Mouse (Mus musculus) heart, embryonic 16.5 days (tissue): ENCODE measurements around the gene Dhx16. TPM values are rescaled to one million over a fixed set of nuclear protein-coding genes. Genes with fewer than 3 reads are reported as not detected.
"Not testable (repeated sequence)": the region's sequence is repeated elsewhere in the genome, so short reads cannot be mapped to it uniquely, and the experiment has no call there.

Experiments used
- ATAC-seq: fragments of 200-750 bp; cut with Nextera tagmentation; replicated peaks from 2 replicates; pipeline ENCODE4 v1.8.0; 2017; ENCODE audit warnings: moderate number of reproducible peaks; ENCODE audit not compliant: insufficient read depth, low FRiP score; ENCODE audit errors: extremely low read depth
- H3K27ac ChIP-seq: fragments of 300-500 bp; sonication (generic); 2 replicates; pipeline ENCODE4 v1.5.1; 2014; ENCODE audit warnings: mild to moderate bottlenecking, low read length, control low read depth, moderate library complexity
- H3K27me3 ChIP-seq: fragments of 300-500 bp; sonication (generic); 2 replicates; pipeline ENCODE4 v1.6.1; 2014; ENCODE audit warnings: low read length, mixed read lengths; ENCODE audit not compliant: control insufficient read depth, insufficient read depth
- H3K36me3 ChIP-seq: fragments of 300-500 bp; sonication (generic); 2 replicates; pipeline ENCODE4 v1.6.1; 2014; ENCODE audit not compliant: control insufficient read depth, insufficient read depth
- H3K4me1 ChIP-seq: fragments of 300-500 bp; sonication (generic); 2 replicates; pipeline ENCODE4 v1.6.1; 2014; ENCODE audit warnings: low read length, mixed read lengths; ENCODE audit not compliant: control insufficient read depth, insufficient read depth
- H3K4me2 ChIP-seq: fragments of 300-500 bp; sonication (generic); 2 replicates; pipeline ENCODE4 v1.6.1; 2014; ENCODE audit warnings: low read depth, mild to moderate bottlenecking, control low read depth, low read length
- H3K4me3 ChIP-seq: fragments of 300-500 bp; sonication (generic); 2 replicates; pipeline ENCODE4 v1.5.1; 2014; ENCODE audit warnings: mild to moderate bottlenecking, control low read depth, low read length
- H3K9ac ChIP-seq: fragments of 300-500 bp; sonication (generic); 2 replicates; pipeline ENCODE4 v1.6.1; 2014; ENCODE audit warnings: low read length, control low read depth
- H3K9me3 ChIP-seq: fragments of 300-500 bp; sonication (generic); replicated peaks from 2 replicates; pipeline ENCODE4 v1.6.1; 2016; ENCODE audit warnings: low read length; ENCODE audit not compliant: control insufficient read depth
- WGBS: fragments of 180-500 bp; shearing (Covaris S2); extraction: QIAGEN DNeasy Blood & Tissue Kit; methylation state at CpG from one replicate; pipeline ENCODE4 v1.1.7; 2014; 5-methylcytosine and 5-hydroxymethylcytosine counted together
- polyA plus RNA-seq: library from polyadenylated mRNA; unstranded; fragments of >200 nt; fragmentation: Nextera tagmentation; extraction: Ambion mirVana; gene quantifications from 2 replicates; pipeline ENCODE4 v1.2.1, GENCODE M21; 2015

The Dhx16 gene
- polyA plus RNA-seq, 1 experiment from 2014 or later: 27.4 TPM

- Histone ChIP-seq H3K4me3 (no peak overlapping the region), H3K9me3 (no peaks in the 10 kb centered on the region), H3K9ac (no peak overlapping the region), H3K4me1 (peaks cover 13% of the 10 kb centered on the region), H3K27ac (no peak overlapping the region), H3K4me2 (no peak overlapping the region), H3K27me3 (no peaks in the 10 kb centered on the region), H3K36me3 (peaks cover 28% of the 10 kb centered on the region)
- no peak for ATAC-seq
- WGBS: 60% methylated on average over 4 of the region's 4 CpGs
Observed at GRCm38 (mm10) chr17:35921710-35922109, 42.1 kb downstream of the Dhx16 start.

- H3K4me3 ChIP-seq: no peak overlapping the region
- H3K27me3 ChIP-seq: no peaks in the 10 kb centered on the region
- H3K36me3 ChIP-seq: peaks cover 34% of the 10 kb centered on the region
- ATAC-seq: no peak
- H3K4me2 ChIP-seq: no peak overlapping the region
- WGBS: 84% methylated on average over 3 of the region's 3 CpGs
- H3K9ac ChIP-seq: no peak overlapping the region
- H3K4me1 ChIP-seq: peaks cover 13% of the 10 kb centered on the region
- H3K27ac ChIP-seq: no peak overlapping the region
- no peaks in the 10 kb centered on the region for H3K9me3 ChIP-seq
Observed at GRCm38 (mm10) chr17:35922566-35922965, 42.9 kb downstream of the Dhx16 start.

GRCm38 (mm10) chr17:35923281-35923680 is 43.7 kb downstream of the Dhx16 start:
- H3K4me1 ChIP-seq: peaks cover 13% of the 10 kb centered on the region
- no peak overlapping the region for H3K4me3 ChIP-seq
- H3K9me3 ChIP-seq: no peaks in the 10 kb centered on the region
- H3K36me3 ChIP-seq: peaks cover 41% of the 10 kb centered on the region
- no peak overlapping the region for H3K4me2 ChIP-seq
- WGBS: 84% methylated on average over 4 of the region's 4 CpGs
- no peaks in the 10 kb centered on the region for H3K27me3 ChIP-seq
- ATAC-seq: no peak
- no peak overlapping the region for H3K9ac ChIP-seq
- H3K27ac ChIP-seq: no peak overlapping the region

- Histone ChIP-seq H3K27ac (no peak overlapping the region), H3K36me3 (peaks cover 65% of the 10 kb centered on the region), H3K9me3 (no peaks in the 10 kb centered on the region), H3K4me2 (no peak overlapping the region), H3K27me3 (no peaks in the 10 kb centered on the region), H3K4me1 (no peaks in the 10 kb centered on the region), H3K9ac (no peak overlapping the region), H3K4me3 (no peak overlapping the region)
- ATAC-seq: no peak
- 15% methylated on average over 1 of the region's 1 CpGs for WGBS
Observed at GRCm38 (mm10) chr17:35927471-35927870, 47.9 kb downstream of the Dhx16 start.

GRCm38 (mm10) chr17:35929534-35929933 is 49.9 kb downstream of the Dhx16 start:
- no peaks in the 10 kb centered on the region for H3K4me1 ChIP-seq
- H3K27ac ChIP-seq: no peak overlapping the region
- no peaks in the 10 kb centered on the region for H3K27me3 ChIP-seq
- no peak for ATAC-seq
- peaks cover 54% of the 10 kb centered on the region for H3K36me3 ChIP-seq
- H3K4me3 ChIP-seq: no peak overlapping the region
- H3K9ac ChIP-seq: no peak overlapping the region
- no peaks in the 10 kb centered on the region for H3K9me3 ChIP-seq
- no peak overlapping the region for H3K4me2 ChIP-seq
- 98% methylated on average over 2 of the region's 2 CpGs for WGBS

- H3K27me3 ChIP-seq: no peaks in the 10 kb centered on the region
- no peak overlapping the region for H3K4me3 ChIP-seq
- H3K9me3 ChIP-seq: no peaks in the 10 kb centered on the region
- H3K4me2 ChIP-seq: no peak overlapping the region
- H3K9ac ChIP-seq: no peak overlapping the region
- ATAC-seq: no peak
- H3K36me3 ChIP-seq: peaks cover 47% of the 10 kb centered on the region
- no peak overlapping the region for H3K27ac ChIP-seq
- WGBS: 95% methylated on average over 12 of the region's 12 CpGs
- H3K4me1 ChIP-seq: no peaks in the 10 kb centered on the region
Observed at GRCm38 (mm10) chr17:35930627-35931026, 51.0 kb downstream of the Dhx16 start.

- no peak for ATAC-seq
- Histone ChIP-seq H3K4me1 (no peaks in the 10 kb centered on the region), H3K9ac (no peak overlapping the region), H3K4me3 (no peak overlapping the region), H3K4me2 (no peak overlapping the region), H3K36me3 (peaks cover 31% of the 10 kb centered on the region), H3K27ac (no peak overlapping the region), H3K27me3 (no peaks in the 10 kb centered on the region), H3K9me3 (no peaks in the 10 kb centered on the region)
- WGBS: 86% methylated on average over 4 of the region's 4 CpGs
Observed at GRCm38 (mm10) chr17:35932608-35933007, 53.0 kb downstream of the Dhx16 start.

- WGBS: 80% methylated on average over 14 of the region's 14 CpGs
- ATAC-seq: not testable (repeated sequence)
Observed at GRCm38 (mm10) chr17:35935763-35936162, 56.1 kb downstream of the Dhx16 start.

GRCm38 (mm10) chr17:35937700-35938348 is 58.2 kb downstream of the Dhx16 start:
- 36% methylated on average over 2 of the region's 2 CpGs for WGBS
- Histone ChIP-seq H3K27me3 (no peaks in the 10 kb centered on the region), H3K4me3 (no peak overlapping the region), H3K4me2 (no peak overlapping the region), H3K9me3 (0 out of 2 replicates have a peak, but pooled peaks cover 2% of the 10 kb centered on the region), H3K4me1 (no peaks in the 10 kb centered on the region), H3K9ac (no peak overlapping the region), H3K36me3 (no peaks in the 10 kb centered on the region), H3K27ac (no peak overlapping the region)
- peak; percentile 49; the same call in 1 of the 2 replicates for ATAC-seq

More at GRCm38 (mm10) chr17:35935763-35936162, 56.1 kb downstream of the Dhx16 start:
- H3K4me1 ChIP-seq, H3K9ac ChIP-seq, H3K36me3 ChIP-seq, H3K27ac ChIP-seq, H3K9me3 ChIP-seq, H3K4me2 ChIP-seq, H3K27me3 ChIP-seq, H3K4me3 ChIP-seq: not testable (repeated sequence)
